Mouse (Mus musculus) neutrophil, adult 83 days (primary cell): ENCODE data around the gene Zranb2. TPM values are rescaled to one million over a fixed set of nuclear protein-coding genes. Genes with fewer than 3 reads are reported as not detected.

Experiments used
- total RNA-seq, 2 experiments: library from RNA; stranded (reverse); gene quantifications; one replicate each; pipeline ENCODE4 v1.2.4; 2023

The Zranb2 gene
- 10 to 100 TPM; 31.2 to 38.2 TPM for total RNA-seq

DNA sequence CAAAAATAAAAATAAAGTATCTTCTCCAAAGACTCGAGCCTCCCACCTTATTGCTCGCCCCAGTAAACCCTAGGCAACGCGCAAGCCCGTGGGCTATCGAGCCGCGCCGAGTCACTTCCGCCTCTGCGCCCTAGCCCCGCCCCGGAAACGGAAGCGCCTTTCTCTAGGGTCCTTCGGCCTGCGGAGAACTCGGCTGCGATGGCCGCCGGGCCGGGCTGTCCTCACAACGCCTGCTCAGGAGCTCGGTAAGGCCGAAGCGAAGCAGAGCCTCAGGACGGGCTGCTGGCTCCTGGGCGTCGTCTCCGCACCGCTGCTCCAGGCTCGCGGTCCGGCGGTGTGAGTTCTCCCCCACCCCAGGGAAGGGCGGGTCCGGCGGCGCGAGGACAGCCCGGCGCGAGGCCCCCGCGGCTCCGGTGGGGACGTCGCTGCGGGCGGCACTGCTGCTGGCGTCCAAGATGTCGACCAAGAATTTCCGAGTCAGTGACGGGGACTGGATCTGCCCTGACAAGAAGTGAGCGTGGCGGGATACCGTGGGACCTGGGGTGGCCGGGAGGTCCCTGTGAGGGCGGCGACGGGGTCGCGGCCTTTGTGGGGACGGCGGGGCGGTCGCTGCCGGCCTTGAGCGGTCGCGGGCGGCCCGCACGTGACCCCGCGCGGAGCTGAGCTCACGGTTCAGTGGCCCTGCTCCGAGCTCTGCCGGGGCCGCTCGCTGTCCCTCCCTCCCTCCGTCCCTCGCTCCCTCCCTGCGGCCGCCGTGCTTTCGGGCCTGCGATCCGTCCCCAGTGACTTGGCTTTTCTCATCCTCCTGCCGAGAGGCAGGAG lies at the start of gene Zranb2:
Gene Zranb2, plus strand, starts transcription at position 197 of the 822 bp plus-strand sequence.

DNA sequence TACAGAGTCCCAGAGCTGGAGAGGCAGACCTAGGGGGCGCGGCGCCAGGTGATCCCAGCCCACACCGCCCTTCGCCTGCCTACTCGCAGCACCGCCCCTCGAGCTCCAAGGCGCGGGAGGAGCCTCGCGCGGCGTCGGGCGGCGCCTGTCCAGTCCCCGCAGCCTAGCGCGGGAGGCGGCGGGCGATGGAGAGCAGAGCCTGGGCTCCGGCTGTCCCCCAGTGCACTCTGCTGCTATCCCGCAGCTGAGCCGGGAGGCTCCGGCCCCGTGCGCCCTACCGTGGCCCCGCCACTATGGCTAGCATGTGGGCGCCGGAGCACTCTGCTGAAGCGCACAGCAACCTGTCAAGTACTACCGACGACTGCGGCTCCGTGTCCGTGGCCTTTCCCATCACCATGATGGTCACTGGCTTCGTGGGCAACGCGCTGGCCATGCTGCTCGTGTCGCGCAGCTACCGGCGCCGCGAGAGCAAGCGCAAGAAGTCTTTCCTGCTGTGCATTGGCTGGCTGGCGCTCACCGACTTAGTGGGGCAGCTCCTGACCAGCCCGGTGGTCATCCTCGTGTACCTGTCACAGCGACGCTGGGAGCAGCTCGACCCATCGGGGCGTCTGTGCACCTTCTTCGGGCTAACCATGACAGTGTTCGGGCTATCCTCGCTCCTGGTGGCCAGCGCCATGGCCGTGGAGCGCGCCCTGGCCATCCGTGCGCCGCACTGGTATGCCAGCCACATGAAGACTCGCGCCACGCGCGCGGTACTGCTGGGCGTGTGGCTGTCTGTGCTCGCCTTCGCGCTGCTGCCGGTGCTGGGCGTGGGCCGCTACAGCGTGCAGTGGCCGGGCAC lies 33.0 kb downstream of the Zranb2 start, which contains the start of gene Ptger3:
Gene Ptger3, plus strand, starts transcription at position 168 of the 841 bp plus-strand sequence.

Other genes starting within 250 kb of the Zranb2 start
- under 1 TPM; 0.20 to 0.48 TPM for gene Ptger3, start 32.7 kb downstream of the Zranb2 start, total RNA-seq